Mouse (Mus musculus) frontal cortex, postnatal 14 days (tissue): Measurements from ENCODE around the gene Pim1.
"Not testable (repeated sequence)": the region's sequence is repeated elsewhere in the genome, so short reads cannot be mapped to it uniquely, and the experiment has no call there.

Source experiments
- DNase-seq, 2 experiments: peaks; one replicate each; pipeline ENCODE4 v3.0.0; 2022; ENCODE audit warnings: low spot score in 2 of 2

Gene Pim1

GRCm38 (mm10) chr17:29490713-29491581 is at the start of gene Pim1:
Gene Pim1, plus strand, starts transcription at chr17:29490753.
- peak in 1 of 2 experiments; percentile 33 for DNase-seq

GRCm38 (mm10) chr17:29441562-29441961 is 49.0 kb upstream of the Pim1 start:
- no peak for DNase-seq

GRCm38 (mm10) chr17:29442131-29442557 is 48.4 kb upstream of the Pim1 start:
- no peak for DNase-seq

GRCm38 (mm10) chr17:29443724-29444123 is 46.8 kb upstream of the Pim1 start:
- DNase-seq: no peak

GRCm38 (mm10) chr17:29445072-29445471 is 45.5 kb upstream of the Pim1 start:
- DNase-seq: no peak

GRCm38 (mm10) chr17:29447323-29447722 is 43.2 kb upstream of the Pim1 start:
- no peak for DNase-seq

GRCm38 (mm10) chr17:29448055-29448454 is 42.5 kb upstream of the Pim1 start:
- no peak for DNase-seq

- DNase-seq: no peak
These were observed 42.0 kb upstream of the Pim1 start for GRCm38 (mm10) chr17:29448561-29448960.

- no peak for DNase-seq
These were observed 39.4 kb upstream of the Pim1 start for GRCm38 (mm10) chr17:29450899-29451840.

- no peak for DNase-seq
These were observed 38.7 kb upstream of the Pim1 start for GRCm38 (mm10) chr17:29451841-29452210.

GRCm38 (mm10) chr17:29454119-29454518 is 36.4 kb upstream of the Pim1 start:
- not testable (repeated sequence) for DNase-seq

- DNase-seq: no peak
These were observed 35.0 kb upstream of the Pim1 start for GRCm38 (mm10) chr17:29455411-29456120.

- no peak for DNase-seq
These were observed 34.1 kb upstream of the Pim1 start for GRCm38 (mm10) chr17:29456476-29456875.

- no peak for DNase-seq
These were observed 33.6 kb upstream of the Pim1 start for GRCm38 (mm10) chr17:29456926-29457325.

GRCm38 (mm10) chr17:29457795-29458560 is 32.6 kb upstream of the Pim1 start:
- DNase-seq: no peak

GRCm38 (mm10) chr17:29459321-29460118 is 31.0 kb upstream of the Pim1 start:
- no peak for DNase-seq

GRCm38 (mm10) chr17:29460119-29460505 is 30.4 kb upstream of the Pim1 start:
- no peak for DNase-seq

GRCm38 (mm10) chr17:29463627-29464026 is 26.9 kb upstream of the Pim1 start:
- DNase-seq: no peak

- no peak for DNase-seq
These were observed 26.5 kb upstream of the Pim1 start for GRCm38 (mm10) chr17:29464068-29464467.

- no peak for DNase-seq
These were observed 25.9 kb upstream of the Pim1 start for GRCm38 (mm10) chr17:29464519-29465140.
